Mouse (Mus musculus) spleen, adult 2 months (tissue): ENCODE data around the gene Igf2bp2. TPM values are rescaled to one million over a fixed set of nuclear protein-coding genes. Genes with fewer than 3 reads are reported as not detected.

Source experiments
- DNase-seq, 2 experiments: peaks; one replicate each; pipeline versions ENCODE4 v3.0.0 to v3.0.0-alpha.2; 2012 to 2021; ENCODE audit warnings: low spot score in 2 of 2, low read depth in 1 of 2
- H3K27ac ChIP-seq: fragments of 200-500 bp; 2 replicates; pipeline ENCODE4 v1.5.1; 2012; ENCODE audit warnings: low read length, inconsistent platforms; ENCODE audit not compliant: insufficient read depth
- H3K27me3 ChIP-seq: fragments of 200-500 bp; 2 replicates; pipeline ENCODE4 v1.6.1; 2012; ENCODE audit warnings: mild to moderate bottlenecking, moderate library complexity, low read length, inconsistent platforms; ENCODE audit not compliant: control insufficient read depth, insufficient read depth
- H3K36me3 ChIP-seq: fragments of 200-500 bp; 2 replicates; pipeline ENCODE4 v1.6.1; 2012; ENCODE audit warnings: mild to moderate bottlenecking, low read length, inconsistent platforms; ENCODE audit not compliant: control insufficient read depth, insufficient read depth
- H3K4me1 ChIP-seq: fragments of 200-500 bp; 2 replicates; pipeline ENCODE4 v1.6.1; 2011; ENCODE audit warnings: inconsistent platforms; ENCODE audit not compliant: control insufficient read depth, insufficient read depth, insufficient read length
- H3K4me3 ChIP-seq: fragments of 200-500 bp; 2 replicates; pipeline ENCODE4 v1.5.1; 2011; ENCODE audit warnings: mild to moderate bottlenecking, inconsistent platforms; ENCODE audit not compliant: insufficient read depth, insufficient read length; ENCODE audit errors: extremely low read depth
- CTCF ChIP-seq: fragments of 200-500 bp; IDR thresholded peaks from 2 replicates; pipeline ENCODE4 v1.5.1; 2011; ENCODE audit warnings: mild to moderate bottlenecking, inconsistent platforms; ENCODE audit not compliant: insufficient read depth, insufficient read length, insufficient replicate concordance; ENCODE audit errors: extremely low read depth
- POLR2A ChIP-seq: fragments of 200-500 bp; IDR thresholded peaks from 2 replicates; pipeline ENCODE4 v1.6.1; 2011; ENCODE audit warnings: low read depth, low read length, inconsistent platforms
- WGBS: fragments of 180-500 bp; shearing (Covaris S2); methylation state at CpG from one replicate; pipeline ENCODE4 v1.1.7; 2018; 5-methylcytosine and 5-hydroxymethylcytosine counted together
- polyA plus RNA-seq: library from polyadenylated mRNA; depleted of rRNA; stranded (reverse); fragments of >200 nt; gene quantifications from 2 replicates; pipeline ENCODE4 v1.2.3, GENCODE M21; 2012

Igf2bp2 gene
- polyA plus RNA-seq, 1 experiment, result 0.28 TPM

DNA sequence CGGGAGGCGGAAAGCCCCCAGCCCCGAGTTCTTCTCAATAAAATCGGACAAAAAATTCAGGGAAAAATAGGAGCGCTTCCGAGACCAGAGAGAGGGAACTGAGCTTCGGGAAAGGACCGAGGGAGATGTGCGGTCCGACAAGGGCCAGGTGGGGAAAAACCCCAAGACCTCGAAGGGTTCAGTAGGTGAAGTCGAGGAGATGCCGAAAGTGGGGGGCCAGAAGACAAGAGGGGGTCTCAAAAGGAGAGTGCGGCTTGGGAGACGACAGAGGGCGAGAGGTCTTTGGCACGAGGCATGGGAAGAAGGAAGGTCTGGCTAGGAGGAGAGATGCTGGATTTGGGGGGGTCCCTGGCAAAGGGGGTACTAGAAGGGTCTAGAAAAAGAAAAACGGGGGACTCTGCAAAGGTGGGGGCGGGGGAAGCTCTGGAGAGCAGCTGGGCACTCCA is 1.0 kb downstream of the Igf2bp2 start:
- TF ChIP-seq POLR2A (no peak), CTCF (no peak)
- no peak for DNase-seq
- 2% methylated on average over 19 of the region's 19 CpGs for WGBS
- Histone ChIP-seq H3K4me1 (peaks cover 7% of the 10 kb centered on the region; the same call in 1 of the 2 replicates), H3K27ac (no peak overlapping the region), H3K36me3 (no peaks in the 10 kb centered on the region), H3K4me3 (no peak overlapping the region; the same call in 1 of the 2 replicates), H3K27me3 (peaks cover 25% of the 10 kb centered on the region)

- Histone ChIP-seq H3K4me3 (no peak overlapping the region; the same call in 1 of the 2 replicates), H3K36me3 (no peaks in the 10 kb centered on the region), H3K27ac (no peak overlapping the region), H3K27me3 (peaks cover 22% of the 10 kb centered on the region), H3K4me1 (peaks cover 7% of the 10 kb centered on the region; the same call in 1 of the 2 replicates)
- DNase-seq, result no peak
- TF ChIP-seq CTCF, result no peak
- no peak for TF ChIP-seq POLR2A
- WGBS, result 1% methylated on average over 71 of the region's 71 CpGs
These were observed 1.6 kb downstream of the Igf2bp2 start for GRCm38 (mm10) chr16:22161351-22162065.

- H3K4me3 ChIP-seq, result no peak overlapping the region
- H3K27me3 ChIP-seq, result peaks cover 22% of the 10 kb centered on the region
These were observed 2.5 kb downstream of the Igf2bp2 start for GRCm38 (mm10) chr16:22160386-22161145.

GRCm38 (mm10) chr16:22152941-22153444 is 10.1 kb downstream of the Igf2bp2 start:
- DNase-seq, result no peak
- no peaks in the 10 kb centered on the region for H3K36me3 ChIP-seq
- no peaks in the 10 kb centered on the region for H3K27me3 ChIP-seq
- no peak overlapping the region for H3K27ac ChIP-seq
- TF ChIP-seq POLR2A (no peak), CTCF (no peak)
- WGBS, result 87% methylated on average over 11 of the region's 11 CpGs
- H3K4me3 ChIP-seq, result no peak overlapping the region
- no peaks in the 10 kb centered on the region for H3K4me1 ChIP-seq

More at GRCm38 (mm10) chr16:22160386-22161145, 2.5 kb downstream of the Igf2bp2 start:
- TF ChIP-seq CTCF, result no peak
- no peak for TF ChIP-seq POLR2A
- no peak overlapping the region for H3K27ac ChIP-seq
- DNase-seq, result no peak
- H3K36me3 ChIP-seq, result no peaks in the 10 kb centered on the region
- peaks cover 7% of the 10 kb centered on the region; the same call in 1 of the 2 replicates for H3K4me1 ChIP-seq
- 20% methylated on average over 16 of the region's 16 CpGs for WGBS

DNA sequence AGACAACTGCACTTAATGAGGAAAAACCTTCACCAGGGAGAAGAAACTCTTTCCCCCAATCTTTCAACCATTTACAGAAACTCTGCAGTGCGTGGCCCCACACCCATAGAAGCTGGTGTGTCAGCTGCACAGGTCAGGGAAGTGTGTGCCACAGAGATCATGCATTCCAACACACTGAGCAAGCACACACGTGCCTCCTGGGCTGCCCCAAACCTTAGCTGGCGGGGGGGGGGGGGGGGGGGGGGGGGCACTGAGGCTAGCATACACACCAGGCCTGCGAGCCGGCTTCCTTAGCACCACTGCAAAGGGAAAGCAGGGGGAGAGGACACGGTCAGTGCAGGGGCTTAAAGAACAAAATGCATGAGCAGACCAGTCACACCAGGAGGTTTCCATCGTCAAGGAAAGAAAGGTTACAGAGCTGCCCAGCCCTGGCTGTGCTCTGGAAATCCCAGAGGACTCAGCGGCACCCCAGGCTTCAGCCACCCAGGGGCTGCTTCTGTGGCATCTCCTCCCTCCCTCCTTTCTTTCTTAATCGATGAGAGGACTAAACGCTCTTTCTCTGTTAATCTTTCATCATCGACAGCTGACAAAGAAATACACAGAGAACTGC is 11.3 kb downstream of the Igf2bp2 start:
- no peaks in the 10 kb centered on the region for H3K27me3 ChIP-seq

DNA sequence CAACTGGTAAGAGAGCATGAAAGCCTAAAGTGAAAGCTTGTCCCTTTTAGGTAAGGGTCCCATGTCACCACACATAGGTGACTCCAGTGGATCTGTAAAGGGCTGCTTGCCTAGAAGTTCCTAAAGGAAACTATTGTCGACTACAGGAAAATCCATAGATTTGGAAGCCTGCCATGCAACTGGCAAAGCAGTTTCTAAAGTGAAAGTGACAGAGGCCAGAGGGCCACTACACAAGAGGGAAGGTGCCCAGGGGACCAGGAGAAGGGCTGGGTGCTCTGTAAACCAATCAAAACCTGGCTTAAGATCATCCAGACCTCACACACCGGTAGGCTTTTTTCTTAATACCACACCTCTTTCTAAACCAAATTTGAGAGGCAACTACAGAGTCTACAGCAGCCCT is 12.7 kb downstream of the Igf2bp2 start:
- no peaks in the 10 kb centered on the region for H3K4me1 ChIP-seq
- H3K27ac ChIP-seq, result no peak overlapping the region
- TF ChIP-seq POLR2A (no peak), CTCF (no peak)
- 29% methylated on average over 2 of the region's 2 CpGs for WGBS
- no peak overlapping the region for H3K4me3 ChIP-seq
- no peak for DNase-seq
- no peaks in the 10 kb centered on the region for H3K27me3 ChIP-seq
- no peaks in the 10 kb centered on the region for H3K36me3 ChIP-seq

More for the DNA sequence above, 11.3 kb downstream of the Igf2bp2 start:
- 59% methylated on average over 10 of the region's 11 CpGs for WGBS
- no peak overlapping the region for H3K4me3 ChIP-seq
- H3K27ac ChIP-seq, result no peak overlapping the region
- no peak for DNase-seq
- no peaks in the 10 kb centered on the region for H3K4me1 ChIP-seq
- no peaks in the 10 kb centered on the region for H3K36me3 ChIP-seq
- TF ChIP-seq CTCF (no peak), POLR2A (no peak)
